Mouse (Mus musculus) C2C12 (cell line): ENCODE data around the gene Cbs. TPM values are rescaled to one million over a fixed set of nuclear protein-coding genes. Genes with fewer than 3 reads are reported as not detected.

Source experiments
- H3K27me3 ChIP-seq: one replicate; pipeline ENCODE4 v1.6.1; 2011; ENCODE audit not compliant: control insufficient read depth, insufficient read depth, insufficient read length
- H3K36me3 ChIP-seq: one replicate; pipeline ENCODE4 v1.6.1; 2011; ENCODE audit not compliant: control insufficient read depth, insufficient read depth
- H3K4me3 ChIP-seq: one replicate; pipeline ENCODE4 v1.5.1; 2011; ENCODE audit warnings: mild to moderate bottlenecking, control low read depth; ENCODE audit not compliant: poor library complexity, insufficient read depth, severe bottlenecking
- H3K79me2 ChIP-seq: one replicate; pipeline ENCODE4 v1.6.1; 2011; ENCODE audit not compliant: control insufficient read depth, insufficient read depth
- H3K79me3 ChIP-seq: one replicate; pipeline ENCODE4 v1.6.1; 2011; ENCODE audit warnings: low read depth, control low read depth
- H3ac ChIP-seq: one replicate; pipeline ENCODE3; 2011; ENCODE audit warnings: low read depth; ENCODE audit not compliant: control insufficient read depth, insufficient read length
- CEBPB ChIP-seq: IDR thresholded peaks from one replicate; pipeline ENCODE4 v1.6.1; 2011; ENCODE audit warnings: low read depth, mild to moderate bottlenecking, control low read depth, moderate library complexity
- CTCF ChIP-seq: IDR thresholded peaks from one replicate; pipeline ENCODE4 v1.5.1; 2011; ENCODE audit not compliant: control insufficient read depth, insufficient read depth, insufficient read length
- FOSL1 ChIP-seq: IDR thresholded peaks from one replicate; pipeline ENCODE4 v1.8.0; 2011; ENCODE audit warnings: mild to moderate bottlenecking, low read length; ENCODE audit not compliant: poor library complexity, insufficient read depth, severe bottlenecking
- MAX ChIP-seq: IDR thresholded peaks from one replicate; pipeline ENCODE4 v1.6.1; 2011; ENCODE audit warnings: mild to moderate bottlenecking, control low read depth
- MYOD1 ChIP-seq: IDR thresholded peaks from one replicate; pipeline ENCODE4 v1.6.1; 2011; ENCODE audit warnings: low read depth; ENCODE audit not compliant: control insufficient read depth, insufficient read length
- MYOG ChIP-seq: IDR thresholded peaks from one replicate; pipeline ENCODE4 v1.6.1; 2011; ENCODE audit not compliant: control insufficient read depth, insufficient read length; ENCODE audit errors: extremely low read depth
- USF1 ChIP-seq: IDR thresholded peaks from one replicate; pipeline ENCODE4 v1.6.1; 2011; ENCODE audit warnings: low read depth, mild to moderate bottlenecking, control low read depth, moderate library complexity
- polyA plus RNA-seq: library from polyadenylated mRNA; unstranded; fragments of >200 nt; fragmentation: generic; extraction: Trizol; gene quantifications from one replicate; pipeline ENCODE4 v1.2.1, GENCODE M21; 2012; ENCODE audit warnings: missing spikeins

Cbs gene
- polyA plus RNA-seq, 1 experiment: 0.25 TPM

GRCm38 (mm10) chr17:31607256-31607951 is 29.6 kb downstream of the Cbs start:
- Histone ChIP-seq H3K79me2 (no peaks in the 10 kb centered on the region), H3K4me3 (no peak overlapping the region), H3K27me3 (no peaks in the 10 kb centered on the region), H3K79me3 (no peaks in the 10 kb centered on the region), H3K36me3 (peaks cover 21% of the 10 kb centered on the region), H3ac (no peak overlapping the region)
- TF ChIP-seq MYOD1 (no peak), MYOG (no peak), USF1 (no peak), CTCF (no peak), FOSL1 (no peak), MAX (no peak), CEBPB (no peak)

GRCm38 (mm10) chr17:31606424-31606823 is 30.6 kb downstream of the Cbs start:
- TF ChIP-seq MYOG (no peak), MYOD1 (no peak), CTCF (no peak), USF1 (no peak)
- Histone ChIP-seq H3K36me3 (peaks cover 21% of the 10 kb centered on the region), H3K4me3 (no peak overlapping the region), H3K79me2 (no peaks in the 10 kb centered on the region), H3ac (no peak overlapping the region), H3K79me3 (no peaks in the 10 kb centered on the region), H3K27me3 (no peaks in the 10 kb centered on the region)

- Histone ChIP-seq H3K4me3 (no peak overlapping the region), H3K79me2 (no peaks in the 10 kb centered on the region), H3K27me3 (no peaks in the 10 kb centered on the region), H3K79me3 (no peaks in the 10 kb centered on the region), H3ac (no peak overlapping the region), H3K36me3 (peaks cover 5% of the 10 kb centered on the region)
- TF ChIP-seq USF1 (no peak), MYOG (no peak), CTCF (no peak), FOSL1 (no peak), MYOD1 (no peak), CEBPB (no peak)
Measured at GRCm38 (mm10) chr17:31598593-31598992, 38.4 kb downstream of the Cbs start.

GRCm38 (mm10) chr17:31597957-31598356 is 39.1 kb downstream of the Cbs start:
- Histone ChIP-seq H3ac (no peak overlapping the region), H3K4me3 (no peak overlapping the region), H3K27me3 (no peaks in the 10 kb centered on the region), H3K79me3 (no peaks in the 10 kb centered on the region), H3K36me3 (no peaks in the 10 kb centered on the region), H3K79me2 (no peaks in the 10 kb centered on the region)
- no peak for TF ChIP-seq MYOG
- no peak for TF ChIP-seq CTCF
- TF ChIP-seq MAX: no peak
- no peak for TF ChIP-seq FOSL1
- TF ChIP-seq CEBPB: no peak
- TF ChIP-seq MYOD1: no peak
- TF ChIP-seq USF1: no peak

- no peak overlapping the region for H3ac ChIP-seq
- H3K27me3 ChIP-seq: no peaks in the 10 kb centered on the region
- H3K36me3 ChIP-seq: no peaks in the 10 kb centered on the region
- TF ChIP-seq MYOD1: no peak
- no peak for TF ChIP-seq CTCF
- TF ChIP-seq CEBPB: no peak
- TF ChIP-seq FOSL1: no peak
- no peak for TF ChIP-seq USF1
- no peak for TF ChIP-seq MYOG
- no peak for TF ChIP-seq MAX
- no peaks in the 10 kb centered on the region for H3K79me2 ChIP-seq
- H3K4me3 ChIP-seq: no peak overlapping the region
- H3K79me3 ChIP-seq: no peaks in the 10 kb centered on the region
Measured at GRCm38 (mm10) chr17:31595077-31595476, 42.0 kb downstream of the Cbs start.

GRCm38 (mm10) chr17:31594590-31594989 is 42.4 kb downstream of the Cbs start:
- H3K27me3 ChIP-seq: no peaks in the 10 kb centered on the region
- no peak overlapping the region for H3K4me3 ChIP-seq
- H3K79me3 ChIP-seq: no peaks in the 10 kb centered on the region
- no peak for TF ChIP-seq CTCF
- no peak for TF ChIP-seq MYOD1
- no peak for TF ChIP-seq CEBPB
- no peak for TF ChIP-seq USF1
- TF ChIP-seq FOSL1: no peak
- no peak for TF ChIP-seq MYOG
- TF ChIP-seq MAX: no peak
- H3K36me3 ChIP-seq: peaks cover under 1% of the 10 kb centered on the region
- H3K79me2 ChIP-seq: no peaks in the 10 kb centered on the region
- no peak overlapping the region for H3ac ChIP-seq
